Comparison of ENCODE assay signal across 9 mouse cellular contexts in the genomic region with DNA sequence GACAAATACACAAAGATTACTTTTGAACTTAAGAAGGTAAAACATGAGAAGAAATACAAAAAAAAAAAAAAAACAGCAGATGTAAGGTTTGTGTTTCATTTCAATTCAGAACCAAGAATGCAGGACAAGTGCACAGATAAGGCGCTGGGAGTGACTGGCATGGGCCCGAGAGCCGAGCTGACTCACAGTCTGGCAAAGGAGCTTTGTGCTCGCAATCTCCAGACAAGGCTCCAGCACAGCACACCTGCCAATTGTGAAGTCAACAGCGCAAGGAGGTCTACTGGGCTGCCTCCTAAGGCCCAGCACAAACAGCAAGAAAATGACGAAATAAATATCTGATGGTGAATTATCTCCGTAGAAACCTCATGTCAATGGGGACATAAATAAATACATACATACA. TPM values are rescaled to one million over a fixed set of nuclear protein-coding genes. Genes with fewer than 3 reads are reported as not detected.
DNase-seq lines count a peak whose midpoint lies in the region; ATAC-seq and TF ChIP-seq lines count a peak whose summit lies in the region.
"Had no signal": no experiment of that assay in that cellular context is flagged by ENCODE, and none has a peak within 500 bp of the region (broad histone marks: within the 10 kb centered on the region; RNA-seq: fewer than 3 reads in every experiment).

No protein-coding gene starts in this region.

- H3K4me3 ChIP-seq in liver, embryonic 14.5 days (ENCODE audit: insufficient read depth in 1 of 2, low read depth in 2 of 2, low read length in 2 of 2) = no peak overlapping the region
- no peak overlapping the region for H3K4me3 ChIP-seq in hindbrain, embryonic 11.5 days (ENCODE audit: low read depth, low read length)

- H3K27me3 ChIP-seq in liver, embryonic 14.5 days (ENCODE audit: control insufficient read depth, insufficient read depth, low read length) = no peaks in the 10 kb centered on the region
- H3K27me3 ChIP-seq in hindbrain, embryonic 11.5 days (ENCODE audit: control insufficient read depth, insufficient read depth, low read length) = no peaks in the 10 kb centered on the region

- no peak overlapping the region for H3K4me2 ChIP-seq in liver, embryonic 14.5 days (ENCODE audit: low read depth)
- H3K4me2 ChIP-seq in hindbrain, embryonic 11.5 days (replicated peaks; ENCODE audit: low read depth, low read length) = no peak overlapping the region

- H3K9me3 ChIP-seq in liver, embryonic 14.5 days (ENCODE audit: control insufficient read depth, low read length) = no peaks in the 10 kb centered on the region
- H3K9me3 ChIP-seq in hindbrain, embryonic 11.5 days (ENCODE audit: control insufficient read depth, low read length) = no peaks in the 10 kb centered on the region

- TF ChIP-seq EP300 in liver, embryonic 14.5 days (IDR thresholded peaks at IDR 0.05; ENCODE audit: low read depth) = no peak

- H3K36me3 ChIP-seq in liver, embryonic 14.5 days (replicated peaks; ENCODE audit: control insufficient read depth, insufficient read depth, low read depth) = no peaks in the 10 kb centered on the region
- H3K36me3 ChIP-seq in hindbrain, embryonic 11.5 days (ENCODE audit: control insufficient read depth, insufficient read depth, low read length) = no peaks in the 10 kb centered on the region

- WGBS in liver, embryonic 14.5 days (ENCODE audit: insufficient replicate concordance) = 39% methylated on average over 7 of the region's 7 CpGs
- 86% methylated on average over 7 of the region's 7 CpGs for WGBS in hindbrain, embryonic 11.5 days

- no peak for TF ChIP-seq CTCF in liver, embryonic 14.5 days (IDR thresholded peaks at IDR 0.05; ENCODE audit: low read depth)

- H3K4me1 ChIP-seq in liver, embryonic 14.5 days (replicated peaks; ENCODE audit: control insufficient read depth in 2 of 2, insufficient read depth in 2 of 2, low read length in 1 of 2) = peaks cover 0 to 1% of the 10 kb centered on the region in 2 experiments; a peak in 1 of 4 replicates
- H3K4me1 ChIP-seq in hindbrain, embryonic 11.5 days (replicated peaks; ENCODE audit: control insufficient read depth, insufficient read depth, low read length) = peaks cover 5% of the 10 kb centered on the region; the same call in 1 of the 2 replicates

- no peak overlapping the region for H3K27ac ChIP-seq in liver, embryonic 14.5 days
- H3K27ac ChIP-seq in hindbrain, embryonic 11.5 days (ENCODE audit: low read depth, low read length) = no peak overlapping the region

- ATAC-seq in liver, embryonic 14.5 days (ENCODE audit: insufficient read depth) = 0 out of 2 replicates have a peak, but pooled peaks have one; percentile 35
- no peak for ATAC-seq in hindbrain, embryonic 11.5 days (ENCODE audit: low FRiP score)

- peak; percentile 42 for DNase-seq in ovary, postnatal 36 days (ENCODE audit: low spot score)
- no peak for DNase-seq in ovary, postnatal 14 days (ENCODE audit: low spot score)
- DNase-seq in gastrocnemius, postnatal 25 days = peak; percentile 22
- no peak for DNase-seq in liver, embryonic 14.5 days (ENCODE audit: low read depth in 3 of 3, low spot score in 3 of 3)
- DNase-seq in testis, postnatal 10 days (ENCODE audit: low spot score) = peak; percentile 58
- DNase-seq in hindbrain, embryonic 11.5 days (ENCODE audit: low spot score) = no peak
- DNase-seq in frontal cortex, postnatal 36 days (ENCODE audit: low spot score in 2 of 2) = no peak
- no peak for DNase-seq in retina, postnatal 1 day
- DNase-seq: right cerebral cortex, postnatal 25 days had no signal

- no peak overlapping the region for H3K9ac ChIP-seq in liver, embryonic 14.5 days (replicated peaks)
- no peak overlapping the region for H3K9ac ChIP-seq in hindbrain, embryonic 11.5 days (ENCODE audit: low read depth, low read length)

RNA-seq across cellular contexts. Expression of a gene that starts 9.8 kb away (rescaled TPM):
- total RNA-seq in gastrocnemius, postnatal 25 days (2021) = 10 to 100 TPM; 16.5 to 18.7 TPM
- polyA plus RNA-seq in liver, embryonic 14.5 days (2012; rRNA removed) = 4.5 and 4.9 TPM in 2 replicates
- polyA plus RNA-seq in liver, embryonic 14.5 days (2014; fragmentation: Nextera tagmentation; extraction: Ambion mirVana) = 4.0 and 5.1 TPM in 2 replicates
- 31.6 and 39.5 TPM in 2 replicates for polyA plus RNA-seq in hindbrain, embryonic 11.5 days (2014; fragmentation: Nextera tagmentation; extraction: Ambion mirVana)

Comparison
In these comparisons a context has a peak if more than half of its experiments do, and no peak if none do; other contexts are left out.
1. DNase-seq: peak in ovary, postnatal 36 days (single experiment), gastrocnemius, postnatal 25 days (single experiment) and testis, postnatal 10 days (single experiment); none in ovary, postnatal 14 days (single experiment), liver, embryonic 14.5 days (0 of 3), hindbrain, embryonic 11.5 days (single experiment), frontal cortex, postnatal 36 days (0 of 2) and retina, postnatal 1 day (single experiment).